Mouse (Mus musculus): ENCODE results near the gene Nudcd2.

DNA sequence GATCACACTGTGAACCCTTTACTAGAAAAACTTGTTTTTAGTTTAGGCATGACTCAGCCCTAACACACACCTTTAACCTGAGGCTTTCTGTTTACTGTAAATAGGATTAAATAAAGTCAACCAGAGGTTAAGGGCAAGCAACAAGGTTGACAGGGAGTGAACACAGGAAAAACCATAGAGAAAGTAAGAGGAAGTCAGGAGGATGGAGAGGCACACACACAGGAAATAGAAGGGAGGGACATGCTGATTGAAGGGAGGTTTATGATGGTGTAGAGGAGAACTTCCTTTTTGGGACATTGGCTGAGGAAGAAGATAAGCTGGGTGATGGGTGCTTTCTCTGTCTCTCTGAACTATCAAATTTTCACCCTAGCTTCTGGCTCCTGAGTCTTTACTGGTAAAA is 15.1 kb upstream of the Nudcd2 start:
- TF ChIP-seq POLR2A (IDR thresholded peaks at IDR 0.05; ENCODE audit: borderline replicate concordance, low read depth, low read length) (no peak), CTCF (IDR thresholded peaks at IDR 0.05; ENCODE audit: low read depth, low read length) (no peak)
